Mouse (Mus musculus) thymus, postnatal 4 days (tissue): ENCODE data around the gene Opn4.

ENCODE experiments used
- DNase-seq: peaks from one replicate; pipeline ENCODE4 v3.0.0; 2021

Opn4 gene

GRCm38 (mm10) chr14:34599941-34600340, at the start of gene Opn4:
Gene Opn4, minus strand, starts transcription at chr14:34600142.
- no peak for DNase-seq

- no peak for DNase-seq
These were observed 48.0 kb upstream of the Opn4 start for GRCm38 (mm10) chr14:34647870-34648475.

- DNase-seq = no peak
These were observed 44.2 kb upstream of the Opn4 start for GRCm38 (mm10) chr14:34644140-34644539.

GRCm38 (mm10) chr14:34635721-34636120, 35.8 kb upstream of the Opn4 start:
- DNase-seq = no peak

GRCm38 (mm10) chr14:34635192-34635591, 35.2 kb upstream of the Opn4 start:
- DNase-seq = peak; percentile 14

- DNase-seq = peak; percentile 41
These were observed 32.9 kb upstream of the Opn4 start for GRCm38 (mm10) chr14:34632722-34633448.

GRCm38 (mm10) chr14:34626824-34627223, 26.9 kb upstream of the Opn4 start:
- no peak for DNase-seq

- no peak for DNase-seq
These were observed 23.7 kb upstream of the Opn4 start for GRCm38 (mm10) chr14:34623531-34624210.

GRCm38 (mm10) chr14:34623074-34623473, 23.1 kb upstream of the Opn4 start:
- DNase-seq = no peak

GRCm38 (mm10) chr14:34620611-34621376, 20.9 kb upstream of the Opn4 start:
- DNase-seq = peak; percentile 82

- no peak for DNase-seq
These were observed 18.9 kb upstream of the Opn4 start for GRCm38 (mm10) chr14:34618808-34619207.

GRCm38 (mm10) chr14:34616821-34617220, 16.9 kb upstream of the Opn4 start:
- DNase-seq = peak; percentile 95

GRCm38 (mm10) chr14:34615625-34616024, 15.7 kb upstream of the Opn4 start:
- DNase-seq = peak; percentile 17

- DNase-seq = peak; percentile 69
These were observed 15.1 kb upstream of the Opn4 start for GRCm38 (mm10) chr14:34615082-34615481.

GRCm38 (mm10) chr14:34614551-34614950, 14.6 kb upstream of the Opn4 start:
- peak; percentile 48 for DNase-seq

GRCm38 (mm10) chr14:34613523-34613922, 13.6 kb upstream of the Opn4 start:
- DNase-seq = no peak

GRCm38 (mm10) chr14:34612222-34612621, 12.3 kb upstream of the Opn4 start:
- peak; percentile 77 for DNase-seq

GRCm38 (mm10) chr14:34611591-34611990, 11.6 kb upstream of the Opn4 start:
- no peak for DNase-seq

GRCm38 (mm10) chr14:34601910-34602309, 2.0 kb upstream of the Opn4 start:
- no peak for DNase-seq

- no peak for DNase-seq
These were observed 4.2 kb downstream of the Opn4 start for GRCm38 (mm10) chr14:34595596-34596255.

GRCm38 (mm10) chr14:34591741-34592535, 8.0 kb downstream of the Opn4 start:
- no peak for DNase-seq
